Mouse (Mus musculus) A20 (cell line): ENCODE measurements around the gene Ntn3.

ENCODE experiments used
- DNase-seq: peaks from one replicate; pipeline ENCODE4 v3.0.0-alpha.2; 2011; ENCODE audit warnings: low read depth, low spot score

Ntn3 gene

DNA sequence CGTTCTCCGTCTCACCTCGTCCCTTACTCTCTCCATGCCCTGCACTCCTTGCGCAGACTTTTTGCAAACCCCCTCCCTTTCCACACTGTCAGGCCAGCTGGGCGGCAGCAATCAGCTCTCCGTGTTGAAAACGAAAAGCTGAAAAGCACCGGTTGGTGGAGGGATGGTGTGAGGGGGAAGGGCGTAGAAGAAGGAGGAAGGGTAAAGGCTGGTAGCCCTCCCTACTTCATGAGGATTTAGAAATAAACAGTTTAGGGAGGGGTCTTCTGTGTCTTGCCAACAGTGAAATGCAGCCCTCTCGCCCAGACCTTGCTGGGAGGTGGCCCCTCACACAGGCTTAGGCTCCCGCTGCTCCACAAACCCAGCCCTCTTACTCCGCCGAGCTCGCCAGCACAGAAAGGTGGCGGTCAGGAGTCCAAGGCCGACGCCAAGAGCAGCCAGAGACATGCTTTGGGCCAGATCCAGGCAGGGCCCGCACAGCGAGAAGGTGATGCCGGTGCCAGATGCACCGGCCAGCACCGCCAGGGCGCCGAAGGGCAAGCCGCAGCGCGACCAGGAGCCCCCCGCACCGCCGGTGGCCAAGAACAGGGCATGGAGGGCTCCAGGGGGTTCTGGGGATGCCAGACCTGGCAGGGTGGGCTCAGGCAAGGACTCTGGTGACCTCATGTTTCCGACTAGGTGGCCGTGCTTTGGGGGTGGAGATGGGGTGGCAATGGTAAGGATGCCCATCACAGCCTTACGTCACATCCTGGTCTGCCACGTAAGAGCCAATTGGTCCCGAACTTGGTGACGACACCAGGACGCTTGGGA is 2.5 kb upstream of the Ntn3 start:
- peak; percentile 79 for DNase-seq

GRCm38 (mm10) chr17:24210591-24210990 is 1.3 kb upstream of the Ntn3 start:
- no peak for DNase-seq

DNA sequence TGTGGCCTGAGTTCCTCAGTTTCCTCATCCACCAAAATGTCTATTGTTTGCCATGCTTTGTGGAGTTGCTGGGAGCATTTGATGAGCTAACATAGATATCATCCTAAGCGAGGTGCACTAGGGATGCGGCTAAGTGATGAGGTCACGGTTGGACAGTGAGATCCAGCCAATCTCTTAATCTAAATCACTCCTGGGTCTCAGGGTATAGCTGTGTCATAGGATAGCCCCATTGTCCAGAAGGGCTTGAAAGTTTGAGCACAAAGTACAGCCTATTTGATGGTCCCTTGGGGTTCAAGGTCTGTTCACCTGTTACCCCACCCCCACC is 547 bp upstream of the Ntn3 start:
- DNase-seq: no peak

- no peak for DNase-seq
Observed at GRCm38 (mm10) chr17:24208641-24209042, 689 bp downstream of the Ntn3 start.

- no peak for DNase-seq
Observed at GRCm38 (mm10) chr17:24207768-24208640, 1.3 kb downstream of the Ntn3 start.

GRCm38 (mm10) chr17:24206451-24207351 is 2.6 kb downstream of the Ntn3 start:
- peak; percentile 88 for DNase-seq

DNA sequence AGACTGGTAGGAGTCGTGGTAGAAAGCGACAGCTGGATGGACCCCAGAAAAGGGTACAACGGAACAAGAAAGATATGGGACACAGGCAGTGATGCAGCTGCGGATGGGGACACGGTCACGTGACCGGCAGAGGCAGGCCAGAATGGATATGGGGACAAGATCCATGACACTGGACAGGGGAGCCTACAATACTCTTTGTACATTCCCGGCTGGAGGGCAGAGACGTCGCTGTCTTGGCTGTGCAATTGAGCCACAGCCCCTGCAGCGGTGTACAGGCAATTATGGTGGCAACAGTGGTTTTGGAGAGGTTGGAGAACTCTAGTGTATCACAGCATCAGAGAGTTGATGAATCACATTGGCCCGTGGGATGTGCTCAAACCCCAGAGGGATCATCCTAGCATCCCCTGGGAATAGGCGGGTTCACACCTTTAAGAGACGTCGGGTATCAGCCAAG is 3.4 kb downstream of the Ntn3 start:
- no peak for DNase-seq

DNA sequence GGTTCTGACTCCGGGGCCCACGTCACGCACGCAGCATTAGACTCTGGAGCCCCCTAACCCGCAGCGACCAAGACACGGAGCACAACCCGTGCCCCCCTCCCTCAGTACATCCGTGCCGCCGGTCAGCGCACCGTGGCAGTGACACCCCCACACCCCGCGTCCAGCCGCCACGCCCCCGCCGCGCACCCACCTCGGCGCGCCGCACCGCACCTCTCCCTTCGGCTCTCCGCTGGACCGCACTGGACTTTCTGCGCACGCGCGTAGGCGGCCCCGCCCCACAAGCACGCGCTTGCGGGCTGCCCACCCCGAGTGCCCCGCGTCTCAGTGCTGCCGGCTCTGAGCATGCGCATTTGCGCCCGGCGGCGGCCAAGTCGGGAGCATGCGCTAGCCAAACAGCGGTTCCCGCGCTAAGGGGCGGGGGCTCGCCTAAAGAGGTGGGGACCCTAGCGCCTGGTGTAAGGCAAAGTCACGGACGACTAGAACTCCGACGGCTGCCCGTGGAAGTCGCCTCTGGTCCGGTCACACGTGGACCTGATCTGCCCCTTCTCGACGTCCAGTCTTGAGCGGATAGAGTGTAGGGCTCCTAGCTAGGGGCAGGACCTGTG is 3.9 kb downstream of the Ntn3 start, which contains the start of gene Tbc1d24:
Gene Tbc1d24, minus strand, starts transcription at position 279 of the 605 bp plus-strand sequence.
- DNase-seq: peak; percentile 96

DNA sequence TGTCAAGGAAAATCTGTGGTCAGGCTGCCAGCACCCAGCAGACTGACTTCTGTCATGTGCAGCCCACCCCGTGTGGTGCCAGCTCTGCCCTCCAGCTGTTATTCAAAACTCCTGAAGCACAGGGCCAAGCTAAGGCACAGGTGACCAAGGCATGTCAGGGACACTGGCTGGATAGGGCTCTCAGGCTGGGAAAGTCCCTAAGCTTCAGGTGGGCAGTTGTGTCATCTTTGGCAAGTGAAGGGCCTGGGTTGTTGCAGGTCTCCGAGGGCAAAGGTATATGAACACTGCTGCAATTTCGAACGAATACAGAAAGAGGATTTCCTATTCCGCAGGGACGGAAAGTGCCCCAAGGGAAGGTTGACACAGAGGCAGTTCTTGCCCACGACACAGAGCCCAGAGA is 4.5 kb downstream of the Ntn3 start:
- no peak for DNase-seq

DNA sequence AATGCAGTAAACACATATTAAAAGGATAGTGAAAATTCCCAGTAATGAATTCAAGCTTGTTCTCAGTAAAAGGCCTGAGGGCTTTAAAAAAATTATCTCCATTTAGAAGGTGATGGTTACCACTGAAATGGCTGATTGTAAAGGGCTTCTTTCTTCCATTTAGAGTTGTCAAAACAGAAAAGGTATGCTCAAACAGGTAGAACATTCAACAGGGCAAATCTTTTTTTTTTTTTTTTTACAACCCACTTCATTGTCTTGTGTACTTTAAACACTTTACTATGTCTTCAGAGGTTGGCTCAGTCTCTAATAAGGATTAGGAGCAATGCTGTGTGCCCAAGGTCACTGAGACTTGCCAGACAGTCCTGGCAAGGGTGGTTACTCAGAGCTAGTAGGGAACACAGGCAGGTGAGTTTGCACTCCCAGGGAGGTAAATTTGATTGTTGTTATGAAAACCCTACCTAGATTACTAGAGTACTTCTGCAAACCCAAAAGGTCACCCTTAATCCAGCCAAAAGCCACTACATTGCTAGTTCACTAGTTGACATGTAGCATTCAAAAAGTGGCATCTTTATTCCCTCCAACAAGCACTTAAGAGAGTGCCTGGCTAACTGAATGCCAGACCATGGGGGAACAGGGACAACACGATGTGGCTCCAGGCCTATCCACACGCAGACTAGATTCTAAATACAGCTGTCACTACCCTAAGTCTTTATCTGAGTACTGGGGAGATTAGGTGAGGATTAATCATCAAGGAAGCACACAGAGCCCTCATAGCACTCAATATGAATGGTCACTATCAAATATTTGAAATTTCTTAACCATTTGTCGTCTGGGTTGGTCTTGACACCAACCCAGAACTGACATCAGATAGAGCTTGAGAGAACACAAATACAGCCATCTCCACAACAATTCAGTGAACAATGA is 5.5 kb downstream of the Ntn3 start:
- DNase-seq: no peak

DNA sequence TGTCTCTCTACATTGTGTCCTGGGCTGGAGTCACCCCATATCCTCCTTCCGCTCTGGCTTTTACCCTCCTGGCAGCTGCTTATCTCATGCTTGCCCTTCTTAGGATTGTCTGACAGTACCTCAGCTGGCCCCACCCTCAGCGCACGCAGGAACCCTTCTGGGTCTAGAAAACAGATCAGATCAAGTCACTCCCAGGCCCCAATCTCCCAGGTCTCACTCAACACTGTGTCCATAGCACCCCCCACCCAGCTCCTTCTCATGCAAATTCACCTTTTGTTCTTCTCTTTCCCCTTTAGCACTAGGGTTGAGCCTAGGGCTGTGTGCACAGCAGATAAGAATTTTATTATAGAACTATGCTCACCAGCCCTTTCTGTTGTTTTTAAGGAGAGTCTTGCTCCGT is 6.3 kb downstream of the Ntn3 start:
- DNase-seq: no peak

GRCm38 (mm10) chr17:24201092-24201491 is 8.2 kb downstream of the Ntn3 start:
- no peak for DNase-seq

DNA sequence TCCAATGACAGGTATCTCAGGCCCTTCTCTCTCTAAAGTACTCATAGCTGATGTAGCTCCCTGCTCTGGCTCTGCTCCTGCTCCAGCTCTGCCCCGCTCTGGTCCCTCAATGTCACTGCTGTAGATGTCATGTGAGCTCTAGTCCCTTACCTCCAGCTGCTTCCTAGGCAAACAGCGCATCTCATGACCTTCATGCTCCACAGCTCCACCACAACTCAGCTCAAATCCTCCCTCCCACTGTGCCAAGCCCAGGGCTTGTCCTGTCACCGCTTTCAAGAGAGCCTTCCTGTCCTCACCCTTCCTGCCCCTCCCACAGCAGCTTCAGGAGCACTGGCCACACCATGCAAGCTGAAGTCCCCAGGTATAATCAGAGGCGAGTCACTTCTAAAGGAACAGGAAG is 9.6 kb downstream of the Ntn3 start:
- DNase-seq: no peak

- no peak for DNase-seq
Observed at GRCm38 (mm10) chr17:24199252-24199651, 10.1 kb downstream of the Ntn3 start.

GRCm38 (mm10) chr17:24197032-24197824 is 12.1 kb downstream of the Ntn3 start:
- DNase-seq: no peak

GRCm38 (mm10) chr17:24195349-24195748 is 14.0 kb downstream of the Ntn3 start:
- no peak for DNase-seq

DNA sequence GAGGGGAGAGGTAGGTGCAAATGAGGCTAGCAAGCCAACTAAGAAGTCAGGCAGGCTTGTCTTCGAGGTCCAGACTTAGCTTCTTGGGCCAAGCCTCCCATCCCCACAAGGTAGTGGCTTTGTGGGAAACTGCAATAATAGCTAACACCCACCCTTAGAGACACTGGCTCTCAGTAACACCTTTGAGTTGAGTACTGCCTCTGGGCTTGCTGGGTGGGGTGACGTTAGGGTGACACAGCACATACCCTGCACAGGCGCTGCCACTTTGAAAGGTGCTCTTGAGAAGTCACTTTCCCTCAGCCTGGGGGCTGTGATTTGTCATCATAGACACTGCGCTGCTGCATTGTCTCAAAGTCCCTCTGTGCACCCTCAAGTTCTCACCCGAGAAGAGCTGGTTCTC is 15.6 kb downstream of the Ntn3 start:
- no peak for DNase-seq

GRCm38 (mm10) chr17:24193268-24193667 is 16.1 kb downstream of the Ntn3 start:
- no peak for DNase-seq

DNA sequence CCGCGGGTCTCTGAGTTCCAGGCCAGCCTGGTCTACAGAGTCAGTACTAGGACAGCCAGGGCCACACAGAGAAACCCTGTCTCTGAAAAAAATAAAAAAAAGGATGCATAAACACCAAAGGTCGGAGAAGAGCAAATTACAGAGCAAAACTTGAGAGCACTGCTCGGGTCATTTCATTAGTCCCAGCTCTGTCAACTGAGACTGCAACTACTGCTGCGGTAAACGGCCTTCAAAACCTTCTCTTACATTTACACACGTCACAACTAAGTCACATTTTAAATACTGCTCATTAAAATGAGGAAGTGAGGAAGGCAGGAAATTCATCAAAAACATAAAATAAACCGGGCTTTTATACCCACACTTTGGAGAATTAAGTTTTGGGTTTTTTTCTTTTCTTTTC is 16.5 kb downstream of the Ntn3 start:
- no peak for DNase-seq
